Mouse (Mus musculus) intestine, postnatal 0 days (tissue): ENCODE results near the gene Shld2. TPM values are rescaled to one million over a fixed set of nuclear protein-coding genes. Genes with fewer than 3 reads are reported as not detected.

ENCODE experiments used
- ATAC-seq: fragments of 200-750 bp; cut with Nextera tagmentation; 2 replicates; pipeline ENCODE4 v1.8.0; 2017; ENCODE audit warnings: mild to moderate bottlenecking, moderate TSS enrichment, moderate library complexity
- H3K27ac ChIP-seq: fragments of 300-500 bp; sonication (generic); 2 replicates; pipeline ENCODE4 v1.5.1; 2014; ENCODE audit warnings: mild to moderate bottlenecking, low read depth, low read length, moderate library complexity
- H3K27me3 ChIP-seq: fragments of 300-500 bp; sonication (generic); replicated peaks from 2 replicates; pipeline ENCODE4 v1.6.1; 2014; ENCODE audit warnings: low read length, mixed read lengths; ENCODE audit not compliant: control insufficient read depth, insufficient read depth
- H3K36me3 ChIP-seq: fragments of 300-500 bp; sonication (generic); 2 replicates; pipeline ENCODE4 v1.6.1; 2014; ENCODE audit warnings: mild to moderate bottlenecking, moderate library complexity; ENCODE audit not compliant: control insufficient read depth, insufficient read depth
- H3K4me1 ChIP-seq: fragments of 300-500 bp; sonication (generic); replicated peaks from 2 replicates; pipeline ENCODE4 v1.6.1; 2014; ENCODE audit warnings: antibody characterized with exemption, low read length, mixed read lengths; ENCODE audit not compliant: control insufficient read depth, insufficient read depth
- H3K4me2 ChIP-seq: fragments of 300-500 bp; sonication (generic); replicated peaks from 2 replicates; pipeline ENCODE4 v1.6.1; 2014; ENCODE audit warnings: low read depth, mild to moderate bottlenecking, moderate library complexity
- H3K4me3 ChIP-seq: fragments of 300-500 bp; sonication (generic); 2 replicates; pipeline ENCODE4 v1.5.1; 2014; ENCODE audit warnings: low read depth, low read length
- H3K9ac ChIP-seq: fragments of 300-500 bp; sonication (generic); 2 replicates; pipeline ENCODE4 v1.6.1; 2014; ENCODE audit warnings: mild to moderate bottlenecking, low read depth, low read length
- H3K9me3 ChIP-seq: fragments of 300-500 bp; sonication (generic); 2 replicates; pipeline ENCODE4 v1.6.1; 2016; ENCODE audit warnings: mixed run types; ENCODE audit not compliant: control insufficient read depth
- CTCF ChIP-seq: sonication (generic); IDR thresholded peaks from 2 replicates; pipeline ENCODE4 v1.5.1; 2016; ENCODE audit warnings: low read depth, mild to moderate bottlenecking, control low read depth, antibody characterized with exemption, moderate library complexity
- WGBS: fragments of 180-500 bp; shearing (Covaris S2); extraction: QIAGEN DNeasy Blood & Tissue Kit; methylation state at CpG from one replicate; pipeline ENCODE4 v1.1.7; 2014; 5-methylcytosine and 5-hydroxymethylcytosine counted together
- polyA plus RNA-seq: library from polyadenylated mRNA; unstranded; fragments of >200 nt; fragmentation: Nextera tagmentation; extraction: Ambion mirVana; gene quantifications from 2 replicates; pipeline ENCODE4 v1.2.1, GENCODE M21; 2015

The Shld2 gene
- polyA plus RNA-seq, 1 experiment from 2014 or later, result 3.1 TPM

DNA sequence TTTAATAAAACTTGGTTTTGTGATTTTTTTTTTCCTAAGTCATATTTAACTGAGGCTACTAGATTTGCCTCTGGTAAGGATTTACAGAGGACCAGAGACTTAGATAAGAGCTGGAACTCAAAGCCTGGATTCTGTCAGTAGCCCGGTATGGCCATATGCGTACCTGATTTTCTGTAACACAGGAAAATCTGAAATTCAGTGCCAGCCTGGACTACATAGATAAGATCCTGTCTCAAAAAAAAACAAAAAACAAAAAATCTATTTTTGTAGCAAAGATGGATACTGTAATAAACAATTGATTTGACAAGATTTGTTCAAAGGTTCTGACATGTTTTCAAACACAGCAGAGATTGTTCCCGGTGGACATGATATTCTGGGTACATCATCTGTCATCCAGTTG lies 3.3 kb upstream of the Shld2 start:
- H3K27me3 ChIP-seq, result no peaks in the 10 kb centered on the region
- no peak for ATAC-seq
- H3K27ac ChIP-seq, result no peak overlapping the region
- TF ChIP-seq CTCF, result no peak
- H3K36me3 ChIP-seq, result no peaks in the 10 kb centered on the region
- H3K4me3 ChIP-seq, result no peak overlapping the region
- no peak overlapping the region for H3K9ac ChIP-seq
- 50% methylated on average over 3 of the region's 3 CpGs for WGBS
- 0 out of 2 replicates have a peak, but pooled peaks cover 2% of the 10 kb centered on the region for H3K4me1 ChIP-seq
- no peaks in the 10 kb centered on the region for H3K9me3 ChIP-seq
- peak overlapping the region; percentile 86; the same call in 1 of the 2 replicates for H3K4me2 ChIP-seq

DNA sequence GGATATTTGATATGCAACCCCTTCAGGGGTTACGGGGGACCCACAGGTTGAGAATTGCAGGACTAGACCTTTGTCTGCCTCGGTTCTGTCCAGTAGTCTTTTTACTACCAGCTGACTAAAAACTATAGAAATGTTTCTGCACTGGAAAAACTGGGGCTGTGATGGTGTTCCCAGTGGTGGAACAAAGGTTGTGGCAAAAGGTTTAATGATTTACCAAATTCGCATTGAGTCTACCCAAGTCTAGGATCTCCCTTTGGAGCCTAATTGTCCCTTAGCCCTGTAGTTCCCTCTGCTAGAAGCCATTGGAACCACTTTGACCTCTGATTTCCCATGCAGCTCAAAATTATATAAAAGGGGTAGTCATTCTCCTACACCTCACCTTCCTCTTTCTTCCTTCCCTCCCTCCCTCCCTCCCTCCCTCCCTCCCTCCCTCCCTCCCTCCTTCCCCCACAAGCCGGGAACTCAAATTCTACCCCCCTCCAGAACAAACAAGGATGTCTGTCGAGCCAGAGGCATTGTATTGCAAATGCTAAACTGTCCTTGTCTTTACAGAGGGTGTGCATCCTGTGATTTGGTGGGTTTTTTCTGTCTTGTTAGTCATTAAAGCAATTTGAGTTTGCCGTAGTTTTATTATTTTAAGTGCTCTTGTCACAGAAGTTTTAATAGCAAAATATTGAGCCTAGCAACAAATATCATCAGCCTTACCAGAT lies 2.2 kb upstream of the Shld2 start:
- Histone ChIP-seq H3K9ac (0 out of 2 replicates have a peak overlapping the region, but pooled peaks have one; percentile 87), H3K4me1 (0 out of 2 replicates have a peak, but pooled peaks cover 2% of the 10 kb centered on the region), H3K4me2 (peak overlapping the region; percentile 86), H3K27ac (no peak overlapping the region), H3K9me3 (no peaks in the 10 kb centered on the region), H3K27me3 (no peaks in the 10 kb centered on the region), H3K4me3 (peak overlapping the region; percentile 92), H3K36me3 (no peaks in the 10 kb centered on the region)
- WGBS, result 14% methylated on average over 6 of the region's 6 CpGs
- no peak for ATAC-seq
- no peak for TF ChIP-seq CTCF

DNA sequence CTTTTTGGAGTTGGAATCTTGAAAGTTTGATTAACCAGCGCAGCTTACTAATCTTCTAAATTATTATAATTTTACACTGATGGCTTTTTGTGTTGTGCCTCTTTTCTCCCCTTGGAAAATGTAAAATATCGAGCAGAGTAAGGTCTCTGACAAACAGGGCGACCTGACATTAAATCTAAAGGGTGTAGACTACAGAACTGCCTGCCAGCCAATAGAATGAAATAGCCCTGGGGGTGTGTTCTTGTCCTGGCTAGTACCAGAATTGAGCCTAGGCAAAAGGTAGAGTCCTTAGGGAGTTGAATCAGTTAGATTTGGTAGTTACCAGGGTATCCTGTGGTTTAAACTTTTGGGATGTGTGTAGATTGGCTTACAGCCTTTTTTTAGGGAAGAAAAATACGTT lies 1.4 kb upstream of the Shld2 start:
- peak overlapping the region; percentile 87 for H3K9ac ChIP-seq
- peak overlapping the region; percentile 92 for H3K4me3 ChIP-seq
- no peaks in the 10 kb centered on the region; the same call in 1 of the 2 replicates for H3K36me3 ChIP-seq
- peak overlapping the region; percentile 86 for H3K4me2 ChIP-seq
- H3K27me3 ChIP-seq, result no peaks in the 10 kb centered on the region
- ATAC-seq, result no peak
- no peaks in the 10 kb centered on the region for H3K9me3 ChIP-seq
- TF ChIP-seq CTCF, result no peak
- WGBS, result under 1% methylated on average over 4 of the region's 4 CpGs
- no peak overlapping the region for H3K27ac ChIP-seq
- H3K4me1 ChIP-seq, result 0 out of 2 replicates have a peak, but pooled peaks cover 2% of the 10 kb centered on the region

DNA sequence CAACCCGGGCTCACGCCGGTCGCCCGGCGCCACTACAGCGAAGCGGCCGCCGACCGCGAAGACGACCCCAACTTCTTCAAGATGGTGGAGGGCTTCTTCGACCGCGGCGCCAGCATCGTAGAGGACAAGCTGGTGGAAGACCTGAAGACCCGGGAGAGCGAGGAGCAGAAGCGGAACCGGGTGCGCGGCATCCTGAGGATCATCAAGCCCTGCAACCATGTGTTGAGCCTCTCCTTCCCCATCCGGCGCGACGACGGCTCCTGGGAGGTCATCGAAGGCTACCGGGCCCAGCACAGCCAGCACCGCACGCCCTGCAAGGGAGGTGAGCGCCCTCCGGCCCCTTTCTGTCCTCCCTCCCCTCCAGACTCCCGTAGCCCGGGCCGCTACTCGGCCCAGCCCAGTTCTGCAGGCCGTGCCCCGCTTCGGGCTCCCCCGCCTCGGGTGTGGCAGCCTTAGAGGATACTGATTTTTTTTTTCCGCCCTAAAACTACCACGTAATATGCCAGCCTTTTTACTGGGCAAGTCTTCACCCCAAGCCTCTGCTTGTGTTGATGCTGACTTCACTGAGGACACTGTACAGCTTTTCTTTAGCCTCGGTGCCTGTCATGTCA lies 833 bp upstream of the Shld2 start:
- WGBS, result under 1% methylated on average over 45 of the region's 47 CpGs
- H3K27me3 ChIP-seq, result no peaks in the 10 kb centered on the region
- H3K9me3 ChIP-seq, result no peaks in the 10 kb centered on the region
- H3K9ac ChIP-seq, result peak overlapping the region; percentile 87
- H3K27ac ChIP-seq, result peak overlapping the region; percentile 96
- peak overlapping the region; percentile 86 for H3K4me2 ChIP-seq
- 0 out of 2 replicates have a peak, but pooled peaks cover 2% of the 10 kb centered on the region for H3K4me1 ChIP-seq
- H3K36me3 ChIP-seq, result no peaks in the 10 kb centered on the region; the same call in 1 of the 2 replicates
- H3K4me3 ChIP-seq, result peak overlapping the region; percentile 92
- peak; percentile 2; the same call in 1 of the 2 replicates for ATAC-seq
- no peak for TF ChIP-seq CTCF

DNA sequence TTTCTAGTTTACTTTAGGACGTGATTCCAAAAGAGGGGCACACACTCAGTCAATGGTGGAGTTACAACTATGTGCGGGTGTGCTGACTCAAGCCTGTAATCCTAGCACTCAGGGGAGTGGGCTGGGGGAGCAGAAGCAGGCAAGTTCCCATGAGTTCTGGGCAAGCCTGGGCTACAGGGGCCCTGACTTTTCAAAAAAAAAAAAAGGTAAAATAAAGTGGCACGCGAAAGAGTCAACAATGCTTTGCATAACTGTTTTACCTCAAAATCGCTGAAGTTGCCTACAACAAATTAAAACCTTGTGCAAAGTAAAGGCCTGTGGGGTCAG lies 423 bp downstream of the Shld2 start:
- peak overlapping the region; percentile 92 for H3K4me3 ChIP-seq
- no peaks in the 10 kb centered on the region; the same call in 1 of the 2 replicates for H3K36me3 ChIP-seq
- peak overlapping the region; percentile 96 for H3K27ac ChIP-seq
- ATAC-seq, result no peak
- no peaks in the 10 kb centered on the region for H3K27me3 ChIP-seq
- WGBS, result 10% methylated on average over 5 of the region's 5 CpGs
- no peaks in the 10 kb centered on the region for H3K9me3 ChIP-seq
- H3K4me1 ChIP-seq, result 0 out of 2 replicates have a peak, but pooled peaks cover 2% of the 10 kb centered on the region
- peak overlapping the region; percentile 87 for H3K9ac ChIP-seq
- peak overlapping the region; percentile 86 for H3K4me2 ChIP-seq
- no peak for TF ChIP-seq CTCF

DNA sequence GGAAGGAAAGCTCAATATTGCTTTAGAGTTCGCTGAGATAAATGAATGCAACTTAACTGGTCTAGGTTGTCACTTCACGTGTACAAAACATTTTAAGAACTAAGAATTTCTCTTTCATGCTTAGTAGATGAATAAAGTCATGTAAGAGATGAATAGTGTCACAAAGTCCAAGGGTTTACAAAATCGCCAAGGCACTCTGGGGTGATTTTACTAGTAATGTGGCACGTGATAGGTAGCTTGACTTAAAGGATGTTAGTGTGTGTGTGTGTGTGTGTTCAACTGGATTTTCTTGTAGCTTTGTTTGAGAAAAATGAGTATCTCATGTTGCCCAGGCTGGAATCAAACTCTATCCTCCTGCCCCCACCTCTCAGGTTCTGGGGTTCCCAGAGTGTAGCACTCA lies 1.0 kb downstream of the Shld2 start:
- no peak overlapping the region for H3K4me3 ChIP-seq
- no peaks in the 10 kb centered on the region for H3K27me3 ChIP-seq
- H3K9ac ChIP-seq, result no peak overlapping the region
- no peaks in the 10 kb centered on the region for H3K9me3 ChIP-seq
- H3K4me2 ChIP-seq, result no peak overlapping the region
- WGBS, result 48% methylated on average over 4 of the region's 4 CpGs
- no peak for TF ChIP-seq CTCF
- H3K4me1 ChIP-seq, result 0 out of 2 replicates have a peak, but pooled peaks cover 2% of the 10 kb centered on the region
- H3K36me3 ChIP-seq, result no peaks in the 10 kb centered on the region; the same call in 1 of the 2 replicates
- ATAC-seq, result no peak
- no peak overlapping the region for H3K27ac ChIP-seq
